Mouse (Mus musculus): ENCODE measurements at regions not wholly inside any gene's neighbourhood (a gene's known extent, or its start where the extent isn't known, plus 50 kb on each side); places are given as distances from the start of the nearest gene placed in this dataset.

DNA sequence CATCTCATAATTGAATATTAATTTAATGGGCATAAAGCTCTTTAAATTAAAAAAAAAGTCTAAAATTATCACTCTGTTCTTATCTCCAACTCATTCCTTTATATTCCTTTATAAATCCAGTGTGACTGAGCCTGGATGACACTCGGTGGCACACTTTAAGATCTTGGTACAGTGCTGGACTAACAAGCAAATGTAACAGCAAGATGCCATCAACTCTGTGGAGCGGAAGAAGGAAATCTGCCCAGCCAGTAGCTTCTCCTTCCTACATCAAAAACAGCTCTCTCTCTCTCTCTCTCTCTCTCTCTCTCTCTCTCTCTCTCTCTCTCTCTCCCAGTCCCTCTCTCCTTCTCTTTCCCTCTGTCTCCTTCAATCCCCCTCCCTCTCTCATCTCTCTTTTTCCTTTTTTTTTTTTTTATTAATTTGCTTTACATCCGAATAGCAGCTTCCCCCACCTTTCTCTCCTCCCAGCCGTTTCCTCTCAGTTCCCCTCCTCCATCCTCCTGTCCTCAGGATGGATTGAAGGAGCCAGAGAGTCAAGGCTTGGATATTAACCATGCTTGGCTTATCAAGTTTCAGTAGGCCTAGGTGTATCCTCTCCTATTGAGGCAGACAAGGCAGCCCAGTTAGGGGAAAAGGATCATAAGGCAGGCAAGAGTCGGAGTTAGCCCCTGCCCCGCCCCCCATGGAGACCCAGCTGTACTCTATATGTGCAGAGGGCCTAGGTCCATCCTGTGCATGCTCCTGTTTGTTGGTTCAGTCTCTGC lies 130.4 kb upstream of the Tmtc2 start:
- Histone ChIP-seq H3K27me3 (no peaks in the 10 kb centered on the region), H3K27ac (replicated peaks) (no peak overlapping the region), H3K4me2 (replicated peaks) (no peak overlapping the region), H3K4me1 (no peaks in the 10 kb centered on the region), H3K9me3 (no peaks in the 10 kb centered on the region), H3K36me3 (no peaks in the 10 kb centered on the region), H3K4me3 (no peak overlapping the region), H3K9ac (replicated peaks) (no peak overlapping the region)
- no peak for ATAC-seq (replicated peaks)
- 72% methylated on average over 6 of the region's 6 CpGs for WGBS

DNA sequence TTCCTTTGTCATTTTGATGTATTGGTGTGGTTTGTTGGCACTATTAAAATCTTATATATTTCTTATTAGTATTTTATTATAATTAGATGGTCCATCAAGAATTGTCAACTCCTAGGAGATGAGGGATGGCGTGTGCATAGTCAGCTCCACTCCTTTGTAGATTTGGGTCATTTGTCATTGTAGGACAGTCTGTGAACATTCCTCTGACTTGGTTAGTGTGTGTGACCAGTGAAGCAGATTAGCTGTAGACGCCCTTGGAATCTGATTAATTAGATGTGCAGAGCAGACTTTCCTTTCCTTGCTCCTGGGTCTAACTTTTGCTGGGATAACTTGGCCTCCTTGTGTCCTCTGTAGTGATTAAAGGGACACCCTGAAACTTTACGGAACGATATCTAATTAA lies 118.9 kb upstream of the Tmtc2 start:
- H3K4me2 ChIP-seq (replicated peaks), result no peak overlapping the region
- no peak for ATAC-seq (replicated peaks)
- no peak overlapping the region for H3K4me3 ChIP-seq
- no peaks in the 10 kb centered on the region for H3K4me1 ChIP-seq
- H3K36me3 ChIP-seq, result no peaks in the 10 kb centered on the region
- no peaks in the 10 kb centered on the region for H3K27me3 ChIP-seq
- no peak overlapping the region for H3K27ac ChIP-seq (replicated peaks)
- WGBS, result 58% methylated on average over 4 of the region's 4 CpGs
- H3K9ac ChIP-seq (replicated peaks), result no peak overlapping the region
- H3K9me3 ChIP-seq, result no peaks in the 10 kb centered on the region

DNA sequence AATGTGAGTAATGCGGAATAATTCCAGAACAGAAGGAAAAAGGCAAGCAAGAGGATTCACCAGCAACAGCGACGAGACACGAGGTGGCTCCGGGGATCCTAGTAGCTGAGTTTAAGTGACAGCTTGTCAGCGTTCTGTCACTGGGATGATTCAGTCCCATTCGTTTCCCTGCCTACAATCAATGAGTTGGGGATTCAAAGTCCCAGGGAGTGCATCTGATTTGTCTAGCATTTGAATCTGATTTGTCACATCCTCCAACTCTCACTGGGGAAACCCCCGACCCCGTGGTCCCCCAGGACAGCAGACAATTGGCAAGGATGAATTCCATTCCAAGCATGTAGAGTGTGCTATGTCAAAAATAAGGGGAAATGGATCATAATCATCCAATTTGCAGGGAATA lies 115.1 kb upstream of the Tmtc2 start:
- Histone ChIP-seq H3K36me3 (no peaks in the 10 kb centered on the region), H3K4me3 (no peak overlapping the region), H3K4me1 (no peaks in the 10 kb centered on the region), H3K27me3 (no peaks in the 10 kb centered on the region), H3K9me3 (no peaks in the 10 kb centered on the region), H3K9ac (replicated peaks) (no peak overlapping the region), H3K4me2 (replicated peaks) (no peak overlapping the region), H3K27ac (replicated peaks) (no peak overlapping the region)
- WGBS, result 66% methylated on average over 9 of the region's 9 CpGs
- ATAC-seq (replicated peaks), result peak; percentile 55

DNA sequence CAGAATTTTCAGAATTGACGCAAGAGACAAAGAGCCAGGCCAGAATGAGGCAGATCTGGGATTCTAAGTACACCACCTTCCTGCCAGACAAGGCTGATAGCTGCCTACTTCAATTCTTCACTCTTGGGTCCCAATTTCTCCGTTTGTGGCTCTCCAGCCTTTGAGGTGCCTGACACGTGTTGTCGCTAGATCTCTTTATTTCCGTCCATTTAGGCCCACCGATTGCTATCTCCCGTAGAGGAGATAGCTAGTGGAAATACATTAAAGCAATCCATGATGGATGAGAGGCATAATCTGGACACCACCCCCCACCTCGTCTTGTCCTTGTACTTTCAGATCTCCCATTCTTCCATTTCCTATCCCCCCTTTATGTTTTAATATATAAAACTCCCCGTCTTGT lies 114.6 kb upstream of the Tmtc2 start:
- no peaks in the 10 kb centered on the region for H3K4me1 ChIP-seq
- H3K36me3 ChIP-seq, result no peaks in the 10 kb centered on the region
- H3K27ac ChIP-seq (replicated peaks), result no peak overlapping the region
- no peaks in the 10 kb centered on the region for H3K9me3 ChIP-seq
- no peak overlapping the region for H3K4me2 ChIP-seq (replicated peaks)
- H3K27me3 ChIP-seq, result no peaks in the 10 kb centered on the region
- no peak overlapping the region for H3K4me3 ChIP-seq
- no peak overlapping the region for H3K9ac ChIP-seq (replicated peaks)
- 85% methylated on average over 9 of the region's 9 CpGs for WGBS
- no peak for ATAC-seq (replicated peaks)

DNA sequence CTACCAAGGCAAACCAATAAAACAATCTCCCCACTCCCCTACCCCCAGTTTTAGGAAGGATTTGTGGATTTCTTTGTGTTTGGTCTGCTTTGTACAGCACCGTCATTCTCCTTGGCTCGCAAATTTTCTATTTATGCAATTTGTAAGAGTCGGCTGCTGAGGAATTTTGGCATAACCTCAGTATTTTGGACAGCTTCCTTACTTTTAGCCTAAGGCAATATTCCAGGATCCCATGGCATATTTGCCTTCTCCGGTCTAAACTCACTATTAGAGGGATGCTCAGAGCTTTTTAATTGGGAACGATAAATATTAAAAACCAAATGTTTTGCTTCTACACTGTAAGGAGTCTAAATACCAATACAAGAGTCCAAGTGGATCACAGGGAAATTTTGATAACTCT lies 112.6 kb upstream of the Tmtc2 start:
- WGBS, result 69% methylated on average over 5 of the region's 5 CpGs
- H3K4me1 ChIP-seq, result no peaks in the 10 kb centered on the region
- no peaks in the 10 kb centered on the region for H3K9me3 ChIP-seq
- no peak overlapping the region for H3K4me2 ChIP-seq (replicated peaks)
- H3K9ac ChIP-seq (replicated peaks), result no peak overlapping the region
- no peaks in the 10 kb centered on the region for H3K36me3 ChIP-seq
- no peaks in the 10 kb centered on the region for H3K27me3 ChIP-seq
- no peak for ATAC-seq (replicated peaks)
- no peak overlapping the region for H3K27ac ChIP-seq (replicated peaks)
- H3K4me3 ChIP-seq, result no peak overlapping the region

DNA sequence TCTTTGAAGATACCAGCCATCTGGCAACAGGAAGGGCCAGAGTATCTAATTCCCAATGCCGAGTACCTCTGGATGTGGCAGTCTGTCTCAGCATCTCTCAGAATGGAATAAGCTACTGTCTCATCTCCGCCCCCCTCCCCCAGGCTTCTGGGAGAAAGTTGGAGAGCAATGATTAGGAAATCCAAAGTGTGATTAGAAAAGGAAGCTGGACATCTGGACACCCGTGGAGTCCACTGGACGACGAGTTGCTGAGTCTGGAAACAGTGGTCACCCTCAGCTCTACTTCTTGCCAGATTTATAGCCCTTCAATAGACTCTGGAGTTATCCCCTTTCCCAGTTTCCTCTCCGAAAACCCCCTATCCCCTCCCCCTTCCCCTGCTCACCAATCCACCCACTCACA lies 105.3 kb upstream of the Tmtc2 start:
- 89% methylated on average over 6 of the region's 6 CpGs for WGBS
- Histone ChIP-seq H3K4me2 (replicated peaks) (no peak overlapping the region), H3K4me1 (no peaks in the 10 kb centered on the region), H3K4me3 (no peak overlapping the region), H3K9me3 (no peaks in the 10 kb centered on the region), H3K27me3 (no peaks in the 10 kb centered on the region), H3K27ac (replicated peaks) (no peak overlapping the region), H3K9ac (replicated peaks) (no peak overlapping the region), H3K36me3 (no peaks in the 10 kb centered on the region)
- ATAC-seq (replicated peaks), result no peak

DNA sequence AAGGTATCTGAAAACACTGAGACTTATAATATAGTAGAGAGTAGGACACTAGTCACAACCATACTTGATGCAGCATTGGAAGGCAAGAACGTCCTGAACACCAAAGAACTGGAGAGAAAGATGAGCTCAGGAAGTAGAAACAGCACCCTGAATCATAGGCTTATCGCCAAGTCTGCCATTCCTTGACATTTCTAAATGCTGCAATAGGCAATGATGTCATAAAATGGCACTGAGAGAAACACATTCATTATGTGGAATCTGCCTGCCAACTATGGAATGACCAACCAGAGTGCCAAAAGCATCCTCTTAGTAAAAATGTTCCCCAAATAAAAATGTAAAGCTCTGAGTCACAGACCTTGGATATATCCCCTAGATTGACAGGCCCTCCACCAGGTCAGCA lies 92.7 kb upstream of the Tmtc2 start:
- no peak overlapping the region for H3K4me2 ChIP-seq (replicated peaks)
- no peaks in the 10 kb centered on the region for H3K4me1 ChIP-seq
- WGBS, result 72% methylated on average over 2 of the region's 2 CpGs
- no peak for ATAC-seq (replicated peaks)
- H3K36me3 ChIP-seq, result no peaks in the 10 kb centered on the region
- H3K4me3 ChIP-seq, result no peak overlapping the region
- H3K9ac ChIP-seq (replicated peaks), result no peak overlapping the region
- H3K27ac ChIP-seq (replicated peaks), result no peak overlapping the region
- no peaks in the 10 kb centered on the region for H3K27me3 ChIP-seq
- H3K9me3 ChIP-seq, result no peaks in the 10 kb centered on the region

DNA sequence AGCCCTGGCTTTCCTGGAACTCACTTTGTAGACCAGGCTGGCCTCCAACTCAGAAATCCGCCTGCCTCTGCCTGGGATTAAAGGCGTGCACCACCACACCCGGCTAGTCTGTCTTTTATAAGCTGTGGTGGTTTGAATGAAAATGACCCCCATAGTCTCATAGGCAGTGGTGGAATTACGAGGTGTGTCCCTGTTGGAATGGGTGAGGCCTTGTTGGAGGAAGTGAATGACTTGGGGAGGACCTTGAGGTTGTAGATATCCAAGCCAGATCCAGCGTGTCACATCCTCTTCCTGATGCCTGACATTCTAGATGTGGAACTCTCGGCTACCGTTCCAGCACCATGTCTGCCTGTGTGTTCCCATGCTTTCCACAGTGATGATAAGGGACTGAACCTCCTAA lies 86.5 kb upstream of the Tmtc2 start:
- Histone ChIP-seq H3K9me3 (no peaks in the 10 kb centered on the region), H3K27ac (replicated peaks) (no peak overlapping the region), H3K9ac (replicated peaks) (no peak overlapping the region), H3K4me2 (replicated peaks) (no peak overlapping the region), H3K4me3 (no peak overlapping the region), H3K27me3 (no peaks in the 10 kb centered on the region), H3K4me1 (no peaks in the 10 kb centered on the region), H3K36me3 (no peaks in the 10 kb centered on the region)
- ATAC-seq (replicated peaks), result no peak
- 95% methylated on average over 7 of the region's 7 CpGs for WGBS

DNA sequence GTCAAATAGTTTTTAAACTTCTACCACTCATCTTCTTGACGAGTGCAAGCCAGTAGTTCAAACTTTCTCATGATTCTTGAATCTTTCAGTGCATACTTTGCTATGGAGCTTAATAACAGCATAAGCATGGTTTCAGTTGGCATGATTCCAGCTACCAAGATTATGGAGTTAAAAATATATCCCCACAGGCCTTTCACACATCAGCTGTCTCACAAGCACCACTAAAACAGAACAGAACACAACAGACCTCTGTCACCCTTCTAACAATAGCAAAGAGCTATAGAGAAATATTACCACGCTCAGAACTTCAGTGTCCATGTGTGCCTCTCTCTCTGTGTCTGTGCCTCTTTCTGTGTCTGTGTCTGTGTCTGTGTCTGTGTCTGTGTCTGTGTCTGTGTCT lies 82.5 kb upstream of the Tmtc2 start:
- Histone ChIP-seq H3K36me3 (no peaks in the 10 kb centered on the region), H3K9ac (replicated peaks) (no peak overlapping the region), H3K4me3 (no peak overlapping the region), H3K9me3 (no peaks in the 10 kb centered on the region), H3K27ac (replicated peaks) (no peak overlapping the region), H3K4me2 (replicated peaks) (no peak overlapping the region), H3K4me1 (no peaks in the 10 kb centered on the region), H3K27me3 (no peaks in the 10 kb centered on the region)
- no peak for ATAC-seq (replicated peaks)
- 73% methylated on average over 2 of the region's 2 CpGs for WGBS

DNA sequence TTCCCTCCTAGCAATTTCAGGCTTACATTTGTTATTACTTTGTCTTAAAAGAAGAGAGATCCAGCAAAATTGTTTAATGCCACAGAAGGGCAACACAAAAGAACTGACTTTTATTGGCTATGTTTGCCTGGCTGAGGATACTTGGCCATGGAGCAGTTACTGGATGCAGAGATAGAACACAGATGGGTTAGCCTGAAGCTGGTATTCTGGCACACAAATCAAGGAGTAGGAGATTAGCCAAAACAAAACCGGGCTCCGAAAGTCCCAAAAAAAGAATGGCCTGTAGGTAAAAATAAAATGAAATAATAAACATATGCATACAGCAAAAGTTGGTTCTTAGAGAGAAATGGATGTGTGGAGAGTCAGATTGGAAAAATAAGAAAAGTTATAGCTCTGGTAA lies 78.2 kb upstream of the Tmtc2 start:
- WGBS, result 85% methylated on average over 2 of the region's 2 CpGs
- Histone ChIP-seq H3K4me3 (no peak overlapping the region), H3K9me3 (no peaks in the 10 kb centered on the region), H3K27me3 (no peaks in the 10 kb centered on the region), H3K9ac (replicated peaks) (no peak overlapping the region), H3K4me2 (replicated peaks) (no peak overlapping the region), H3K27ac (replicated peaks) (no peak overlapping the region), H3K36me3 (no peaks in the 10 kb centered on the region), H3K4me1 (no peaks in the 10 kb centered on the region)
- no peak for ATAC-seq (replicated peaks)

DNA sequence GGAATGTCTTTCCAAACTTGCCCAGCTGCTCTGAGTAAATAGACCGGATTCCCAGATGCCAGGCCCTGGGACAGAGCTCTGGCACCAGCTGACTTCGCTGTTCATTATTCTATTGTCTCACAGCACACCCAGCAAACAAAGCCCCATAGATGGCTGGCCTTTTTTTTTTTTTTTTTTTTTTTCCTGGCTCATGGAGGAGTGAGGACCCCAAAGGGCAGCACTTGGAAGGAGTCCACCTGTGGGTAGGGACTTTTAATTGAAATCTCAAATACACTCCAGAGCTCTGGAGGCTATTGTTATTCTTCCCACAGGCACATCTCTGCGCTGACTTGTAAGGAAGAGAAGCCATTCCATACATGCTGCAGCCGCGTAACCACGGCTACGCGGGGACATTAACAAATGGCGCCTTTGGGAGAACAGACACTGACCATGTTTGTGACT lies 64.8 kb upstream of the Tmtc2 start:
- Histone ChIP-seq H3K9me3 (no peaks in the 10 kb centered on the region), H3K27me3 (no peaks in the 10 kb centered on the region), H3K27ac (replicated peaks) (no peak overlapping the region), H3K4me1 (no peaks in the 10 kb centered on the region), H3K4me2 (replicated peaks) (no peak overlapping the region), H3K36me3 (no peaks in the 10 kb centered on the region), H3K9ac (replicated peaks) (no peak overlapping the region), H3K4me3 (no peak overlapping the region)
- peak; percentile 76 for ATAC-seq (replicated peaks)
- WGBS, result 77% methylated on average over 9 of the region's 9 CpGs

DNA sequence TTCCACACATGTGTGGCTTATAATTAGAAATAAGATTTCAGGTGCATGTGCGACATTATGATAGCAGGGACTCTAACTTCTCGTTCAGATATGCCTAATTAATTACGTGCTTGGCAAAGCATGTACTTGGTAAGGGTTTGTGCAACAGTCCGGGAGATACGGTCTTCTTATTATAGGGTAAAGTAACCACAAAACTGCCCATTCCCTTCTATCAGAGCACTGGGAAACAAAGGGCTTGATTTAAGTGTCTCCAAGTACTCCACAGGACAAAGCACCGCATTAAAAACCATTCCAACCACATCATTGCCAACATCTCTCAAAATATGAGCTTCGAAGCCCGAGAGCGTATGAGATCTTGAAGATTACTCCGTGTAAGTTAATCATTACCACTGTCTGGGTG lies 64.2 kb upstream of the Tmtc2 start:
- 61% methylated on average over 10 of the region's 10 CpGs for WGBS
- no peak overlapping the region for H3K9ac ChIP-seq (replicated peaks)
- no peak overlapping the region for H3K4me3 ChIP-seq
- H3K4me1 ChIP-seq, result no peaks in the 10 kb centered on the region
- ATAC-seq (replicated peaks), result peak; percentile 35
- no peaks in the 10 kb centered on the region for H3K9me3 ChIP-seq
- H3K27ac ChIP-seq (replicated peaks), result no peak overlapping the region; the same call in 1 of the 2 replicates
- H3K4me2 ChIP-seq (replicated peaks), result no peak overlapping the region
- no peaks in the 10 kb centered on the region for H3K36me3 ChIP-seq
- H3K27me3 ChIP-seq, result no peaks in the 10 kb centered on the region

DNA sequence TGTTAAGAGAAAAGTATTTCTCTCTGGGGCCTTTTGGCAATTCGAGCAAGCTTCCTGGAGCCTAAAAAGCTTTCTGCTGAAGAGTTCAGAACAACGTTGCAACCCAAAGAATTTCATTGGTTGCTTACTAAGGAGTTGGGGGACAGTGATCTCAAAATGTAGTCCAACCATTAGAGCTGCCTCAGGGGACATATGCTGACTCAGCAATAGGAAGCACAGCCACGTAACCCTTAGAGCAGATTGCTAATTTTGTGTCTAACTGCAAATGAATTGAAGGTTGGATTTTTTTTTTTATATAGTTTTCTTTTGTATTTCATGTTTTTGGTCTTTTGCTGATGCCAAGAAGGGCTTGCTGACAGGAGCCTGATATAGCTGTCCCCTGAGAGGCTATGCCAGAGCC lies 52.6 kb upstream of the Tmtc2 start:
- Histone ChIP-seq H3K27me3 (no peaks in the 10 kb centered on the region), H3K4me2 (replicated peaks) (no peak overlapping the region), H3K27ac (replicated peaks) (no peak overlapping the region), H3K9ac (replicated peaks) (no peak overlapping the region), H3K9me3 (no peaks in the 10 kb centered on the region), H3K36me3 (no peaks in the 10 kb centered on the region), H3K4me3 (no peak overlapping the region), H3K4me1 (no peaks in the 10 kb centered on the region)
- ATAC-seq (replicated peaks), result no peak
- WGBS, result 82% methylated on average over 3 of the region's 3 CpGs

All from forebrain, embryonic 15.5 days (tissue).